1 mouse cellular context compared by ENCODE assay signal in genomic region chr2:34901726-34902125, GRCm38 (mm10).
TF ChIP-seq lines count a peak whose summit lies in the region.

No protein-coding gene starts in this region.

TF ChIP-seq in MEL, 35 proteins besides CTCF, POLR2A, EP300 and RAD21:
- no peak for TF ChIP-seq CHD1 (IDR thresholded peaks at IDR 0.05; ENCODE audit: low read depth, low read length)
- TF ChIP-seq MAFK (IDR thresholded peaks at IDR 0.05; ENCODE audit: borderline replicate concordance, low read depth, low read length) = no peak
- no peak for TF ChIP-seq CHD2 (IDR thresholded peaks at IDR 0.05; ENCODE audit: low read length)
- TF ChIP-seq MEF2A (IDR thresholded peaks at IDR 0.05; ENCODE audit: extremely low read depth, insufficient replicate concordance, low read depth, low read length, poor library complexity, severe bottlenecking) = no peak
- no peak for TF ChIP-seq HCFC1 (IDR thresholded peaks at IDR 0.05; ENCODE audit: low read depth, low read length)
- TF ChIP-seq MYC (IDR thresholded peaks at IDR 0.05; ENCODE audit: low read depth, low read length) = no peak
- TF ChIP-seq MXI1 (IDR thresholded peaks at IDR 0.05; ENCODE audit: low read depth, low read length) = no peak
- no peak for TF ChIP-seq RCOR1 (IDR thresholded peaks at IDR 0.05; ENCODE audit: low read depth, low read length)
- no peak for TF ChIP-seq USF2 (IDR thresholded peaks at IDR 0.05; ENCODE audit: borderline replicate concordance in 1 of 2, insufficient read depth in 1 of 2, low read depth in 1 of 2, low read length in 2 of 2)
- TF ChIP-seq MYB (IDR thresholded peaks at IDR 0.05; ENCODE audit: low read depth, low read length) = no peak
- TF ChIP-seq BHLHE40 (IDR thresholded peaks at IDR 0.05; ENCODE audit: borderline replicate concordance, low read depth, low read length) = no peak
- no peak for TF ChIP-seq ZNF384 (IDR thresholded peaks at IDR 0.05; ENCODE audit: low read depth, low read length)
